Mouse (Mus musculus) granulocyte monocyte progenitor cell, adult 5-6 weeks (primary cell): Measurements from ENCODE around the gene Sytl3. TPM values are rescaled to one million over a fixed set of nuclear protein-coding genes. Genes with fewer than 3 reads are reported as not detected.
A peak's percentile ranks its signal among the peaks of the same experiment; 100 is the strongest.

Experiments used
- ATAC-seq: replicated peaks from 2 replicates; pipeline ENCODE4 v1.8.0; 2016; ENCODE audit warnings: mild to moderate bottlenecking, moderate TSS enrichment, inconsistent platforms; ENCODE audit not compliant: poor library complexity, severe bottlenecking
- total RNA-seq, 2 experiments: library from RNA; stranded (forward) in 1 of 2; stranded (reverse) in 1 of 2; fragments of 200-712, 200-1000 nt in 1 of 2; fragments of >200 nt in 1 of 2; fragmentation: Nextera tagmentation in 1 of 2; gene quantifications; 2 replicates each; pipeline ENCODE4 v1.2.3; 2014 to 2017

Gene Sytl3
- total RNA-seq, 2 experiments from 2014 or later: 0.21 TPM; not detected in 1

DNA sequence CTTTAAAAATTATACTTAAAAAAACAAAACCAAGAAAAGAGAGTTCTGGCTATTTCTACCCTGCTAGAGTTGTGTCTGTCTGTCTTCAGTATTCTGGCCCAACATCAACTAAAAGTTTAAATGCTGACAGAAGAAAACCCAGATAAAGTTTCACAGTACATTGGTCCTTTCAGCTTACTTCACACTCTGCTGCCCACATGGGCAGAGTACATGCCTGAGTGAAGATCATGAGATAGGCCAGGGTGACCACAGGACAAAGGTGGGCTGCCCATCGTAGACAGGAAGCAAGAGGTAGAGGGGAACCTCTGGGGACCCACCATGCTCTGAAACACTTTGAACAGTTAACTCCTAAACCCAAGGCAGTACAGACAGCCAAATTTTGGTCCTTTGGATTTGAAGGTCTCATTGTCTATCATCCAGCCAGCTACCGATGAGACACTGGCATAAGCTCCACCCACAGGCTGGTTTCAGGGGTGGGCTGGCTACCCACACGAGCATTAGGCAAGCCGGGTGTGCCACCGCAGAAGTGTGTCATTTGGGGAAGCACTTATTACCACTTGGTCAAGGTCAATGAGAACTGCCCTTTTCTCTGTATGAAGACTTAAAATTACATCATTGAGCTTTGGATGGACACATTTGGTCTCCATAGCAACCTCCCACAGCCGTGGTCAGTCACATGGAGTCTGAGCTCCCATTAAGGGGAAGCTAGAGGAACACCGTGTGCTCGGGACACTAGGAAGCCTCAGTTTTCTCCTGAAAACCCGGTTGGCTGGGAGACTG is 87.7 kb downstream of the Sytl3 start:
- peak; percentile 71 for ATAC-seq

DNA sequence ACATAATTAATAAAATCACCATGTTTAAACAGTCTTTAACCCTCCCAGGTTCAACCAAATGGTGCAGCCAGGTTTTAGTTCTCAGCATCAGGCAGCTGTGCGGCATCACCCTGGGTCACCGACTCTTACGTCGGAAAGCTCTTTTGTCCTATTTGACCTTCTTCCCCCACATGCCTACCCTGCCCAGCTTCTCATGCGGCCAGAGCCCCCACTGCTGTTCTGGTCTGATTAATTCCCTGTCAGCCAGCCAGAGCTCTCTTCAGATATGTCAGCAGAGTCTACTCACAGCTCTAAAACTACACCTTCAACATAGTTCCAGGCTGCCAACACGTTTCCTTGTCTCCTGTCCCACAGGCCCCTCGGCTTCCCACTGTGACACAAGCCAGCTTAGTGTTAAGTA is 88.6 kb downstream of the Sytl3 start:
- no peak for ATAC-seq

DNA sequence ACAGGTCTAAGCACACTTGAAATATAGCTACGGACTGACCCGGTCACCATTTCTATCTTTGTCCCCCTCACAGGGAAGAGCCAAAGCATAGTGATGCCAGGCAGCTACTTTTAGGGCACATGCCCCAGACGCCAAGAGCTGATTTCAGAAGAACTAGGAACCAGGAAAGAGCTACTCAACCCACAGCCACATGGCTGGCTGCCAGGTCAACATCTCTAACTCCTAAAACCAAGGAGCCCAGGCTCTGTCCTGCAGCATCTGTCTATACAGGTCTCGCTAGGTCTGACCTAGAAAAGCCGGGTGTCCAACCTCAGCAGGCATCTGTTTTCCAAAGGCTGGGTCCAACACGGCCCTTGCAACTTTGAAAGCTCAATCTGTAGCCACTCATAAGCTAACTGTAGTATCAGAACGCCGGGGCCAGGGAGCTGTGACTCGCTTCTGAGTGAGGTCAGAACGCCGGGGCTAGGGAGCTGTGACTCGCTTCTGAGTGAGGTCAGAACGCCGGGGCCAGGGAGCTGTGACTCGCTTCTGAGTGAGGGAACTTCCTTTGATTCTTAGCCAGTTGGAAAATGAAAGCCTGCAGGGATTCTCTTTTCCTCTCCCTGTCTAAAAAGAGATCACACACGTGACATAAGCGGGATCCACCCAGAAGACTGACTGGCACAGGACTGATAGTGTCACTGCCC is 90.0 kb downstream of the Sytl3 start:
- ATAC-seq: no peak

DNA sequence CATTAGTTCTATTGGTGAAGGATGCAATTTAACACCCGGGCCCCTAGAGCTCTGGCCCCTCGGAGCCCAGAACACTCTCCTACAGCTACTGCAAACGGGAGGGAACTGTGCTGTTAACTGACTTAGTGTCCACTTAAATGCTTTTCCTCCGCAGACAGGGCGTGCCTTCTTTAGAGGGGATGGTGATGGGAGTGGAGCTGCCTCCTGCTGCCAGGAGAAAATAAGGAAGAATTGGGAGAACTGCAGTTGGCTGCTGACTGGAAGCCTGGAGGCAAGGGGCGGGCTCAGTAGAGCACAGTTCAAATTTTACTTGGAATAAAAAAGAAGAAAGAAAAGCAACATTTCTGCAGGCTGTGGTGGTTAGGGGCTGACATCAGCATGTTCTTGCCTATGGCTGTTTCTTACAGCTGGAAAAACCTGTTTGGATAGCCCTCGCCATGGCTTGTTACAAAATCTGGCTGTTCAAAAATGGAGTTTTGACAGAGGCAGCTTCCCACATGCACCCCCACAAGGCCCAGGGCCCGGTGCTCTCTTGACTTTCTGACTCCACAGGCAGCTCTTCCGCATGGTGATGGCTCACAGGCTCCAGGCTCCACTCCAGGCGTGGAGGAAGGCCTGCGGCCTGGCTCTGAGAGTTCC is 92.4 kb downstream of the Sytl3 start:
- ATAC-seq: no peak

DNA sequence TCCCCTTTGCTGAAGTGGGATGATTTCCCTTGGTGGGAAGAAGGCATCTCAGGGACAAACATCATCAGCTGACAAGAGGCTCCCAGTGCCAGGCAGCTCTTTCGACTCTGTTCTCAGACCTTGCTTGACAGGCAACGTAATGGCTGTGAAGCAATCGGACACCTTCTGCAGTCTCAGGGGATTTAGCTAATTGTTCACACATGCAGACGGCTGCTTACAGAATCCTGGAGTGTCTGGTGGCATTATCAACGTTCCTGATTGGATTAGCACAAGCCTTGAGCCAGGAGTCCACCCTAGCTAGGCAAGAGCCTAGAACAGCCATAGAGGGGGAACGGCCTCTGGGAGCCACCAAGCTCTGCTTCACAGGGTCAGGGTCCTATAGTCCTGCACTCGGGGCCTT is 93.5 kb downstream of the Sytl3 start:
- ATAC-seq: no peak

DNA sequence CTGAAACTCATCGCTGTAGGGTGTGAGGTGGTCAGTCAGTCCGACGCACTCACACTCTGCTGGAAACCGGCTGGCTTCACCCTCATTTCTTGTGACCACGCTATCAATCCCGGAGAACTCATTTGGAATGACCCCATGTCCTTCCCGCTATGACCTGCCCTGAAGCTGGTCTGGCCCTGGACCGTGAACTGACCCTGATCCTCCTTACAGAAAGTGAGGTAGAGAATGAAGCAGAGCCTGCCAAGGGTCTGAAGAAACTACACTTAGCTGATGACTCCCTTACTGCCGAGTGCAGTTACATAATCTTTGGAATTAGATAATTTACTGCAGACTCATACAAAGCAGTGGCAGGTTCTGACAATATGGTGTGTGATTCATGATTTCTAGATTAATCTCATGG is 96.3 kb downstream of the Sytl3 start:
- no peak for ATAC-seq

DNA sequence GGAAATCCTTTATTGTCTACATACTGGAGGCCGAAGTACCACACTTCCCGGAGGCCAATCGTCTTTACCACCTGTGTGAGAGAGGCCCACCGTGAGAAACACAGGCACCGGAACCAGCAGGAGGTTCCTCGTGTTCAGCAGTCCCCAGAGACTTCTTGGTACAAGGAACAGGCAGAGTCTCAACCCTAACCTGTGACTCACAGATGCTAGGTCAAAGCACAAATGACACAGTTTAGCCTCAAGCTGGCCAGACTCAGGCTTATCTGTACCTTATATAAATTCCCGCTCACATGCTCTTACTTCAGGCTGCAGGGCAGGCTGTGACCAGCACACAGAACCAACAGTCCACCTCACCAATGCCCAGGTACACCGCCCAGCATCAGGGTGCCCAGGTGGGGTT is 97.0 kb downstream of the Sytl3 start:
- ATAC-seq: no peak

DNA sequence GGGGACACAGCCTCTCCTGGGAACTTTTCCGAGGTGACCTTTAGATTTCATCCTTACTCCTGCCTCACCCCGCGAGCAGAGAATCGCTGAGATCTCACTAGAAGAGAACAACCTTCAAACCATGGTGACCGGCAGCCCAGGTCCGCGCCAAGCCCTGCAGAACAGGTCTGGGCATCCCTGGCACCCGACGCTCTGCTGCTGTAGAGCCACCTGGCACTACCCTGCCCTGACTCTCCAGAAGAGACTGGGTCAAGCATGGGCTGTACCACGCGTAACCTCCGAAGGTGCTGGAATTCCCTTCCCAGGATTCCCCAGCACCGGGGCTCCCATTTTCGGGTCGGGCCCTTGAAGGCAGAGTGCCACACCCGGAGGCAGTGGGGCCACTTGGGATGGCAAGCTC is 99.0 kb downstream of the Sytl3 start:
- no peak for ATAC-seq

DNA sequence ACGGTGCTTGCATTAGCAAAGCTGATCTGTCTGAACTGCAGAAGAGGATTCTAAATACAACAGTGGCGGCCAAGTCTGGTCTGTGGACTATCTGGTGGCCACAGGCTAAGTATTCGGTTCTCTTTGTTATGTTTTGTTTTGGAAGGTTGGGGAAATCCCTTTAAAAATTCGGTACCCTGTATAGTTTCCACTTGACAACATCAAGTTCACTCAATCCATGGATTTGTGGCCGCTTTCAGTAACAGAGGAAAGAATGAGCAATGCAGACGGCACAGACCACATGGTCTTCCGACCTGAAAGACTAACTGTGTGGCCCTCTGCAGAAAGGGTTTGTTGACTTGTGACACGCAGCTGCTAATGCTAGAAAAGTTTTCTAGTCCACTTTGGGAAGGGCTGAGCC is 100.0 kb downstream of the Sytl3 start:
- ATAC-seq: no peak

DNA sequence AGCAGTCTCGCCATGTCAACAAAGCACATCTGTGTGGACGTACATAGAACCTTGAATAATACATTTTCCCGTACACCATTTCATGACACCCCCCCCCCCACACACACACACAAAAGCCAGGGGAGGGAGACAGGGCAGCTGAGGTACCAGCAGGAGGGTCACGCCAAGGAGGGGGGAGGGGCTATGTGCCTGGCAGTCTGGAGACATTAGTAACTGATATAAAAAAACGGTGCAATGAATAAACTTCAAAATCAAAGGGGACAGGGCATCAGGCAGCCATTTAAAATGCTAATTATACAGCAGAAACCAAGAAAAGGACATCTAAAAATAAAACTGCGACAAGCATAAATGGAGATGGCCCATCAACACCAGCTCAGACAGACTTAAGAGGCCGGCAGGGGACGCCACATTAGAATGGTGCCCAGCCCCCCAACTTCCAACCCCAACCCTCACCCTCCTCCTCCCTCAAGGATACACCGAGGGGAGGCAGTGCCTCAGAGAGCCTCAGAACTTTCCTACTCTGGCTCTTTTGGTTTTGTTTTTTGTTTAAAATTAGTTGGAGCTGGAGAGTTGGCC is 100.9 kb downstream of the Sytl3 start:
- ATAC-seq: no peak

DNA sequence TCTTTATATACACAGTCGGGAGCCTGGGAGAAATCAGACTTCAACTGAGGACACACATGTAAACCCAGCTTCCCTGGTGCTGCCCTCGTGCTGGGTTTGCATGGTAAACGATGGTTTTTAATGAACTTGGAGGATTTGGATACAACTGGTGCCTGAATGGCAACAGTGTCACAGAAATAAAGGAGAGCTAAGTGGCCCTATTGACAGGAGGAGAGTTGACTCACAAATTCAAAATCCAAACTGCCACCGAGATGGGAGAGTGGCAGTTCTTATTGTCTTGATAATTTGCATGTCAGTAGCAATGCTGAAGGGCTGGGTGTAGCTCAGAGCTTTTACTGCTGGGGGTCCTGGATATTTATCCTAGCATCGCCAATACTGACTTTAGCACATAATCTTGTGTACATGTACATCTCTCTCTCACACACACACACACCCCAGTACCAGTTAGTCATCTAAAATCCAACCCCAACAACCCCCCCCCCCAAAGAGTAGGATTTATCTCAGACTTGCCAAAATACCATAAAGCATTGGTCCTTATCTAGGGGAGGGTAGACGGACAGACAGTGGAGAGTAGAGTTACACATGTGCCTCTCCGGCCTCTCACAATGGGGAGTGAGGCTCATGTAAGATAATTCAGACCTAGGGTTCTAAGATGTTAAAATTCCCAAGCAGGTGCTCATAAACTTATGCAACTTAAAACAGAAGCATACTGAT is 104.8 kb downstream of the Sytl3 start:
- no peak for ATAC-seq

DNA sequence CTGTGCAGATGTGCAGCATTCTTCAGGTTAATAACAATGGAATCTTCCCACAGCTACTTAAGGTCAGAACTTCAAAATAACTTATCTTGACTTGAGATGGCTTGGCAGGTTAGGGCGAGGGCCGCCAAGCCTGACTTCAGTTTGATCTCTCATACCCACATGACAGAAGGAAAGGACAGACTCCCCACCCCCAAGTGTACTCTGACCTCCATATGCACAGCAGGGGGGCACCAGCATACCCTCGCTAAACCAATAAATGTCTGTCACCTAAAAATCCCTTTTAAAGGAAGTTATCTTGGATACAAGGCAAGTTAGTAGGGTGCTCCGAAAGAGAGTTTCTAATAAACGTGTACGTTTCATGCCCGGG is 105.3 kb downstream of the Sytl3 start:
- no peak for ATAC-seq

DNA sequence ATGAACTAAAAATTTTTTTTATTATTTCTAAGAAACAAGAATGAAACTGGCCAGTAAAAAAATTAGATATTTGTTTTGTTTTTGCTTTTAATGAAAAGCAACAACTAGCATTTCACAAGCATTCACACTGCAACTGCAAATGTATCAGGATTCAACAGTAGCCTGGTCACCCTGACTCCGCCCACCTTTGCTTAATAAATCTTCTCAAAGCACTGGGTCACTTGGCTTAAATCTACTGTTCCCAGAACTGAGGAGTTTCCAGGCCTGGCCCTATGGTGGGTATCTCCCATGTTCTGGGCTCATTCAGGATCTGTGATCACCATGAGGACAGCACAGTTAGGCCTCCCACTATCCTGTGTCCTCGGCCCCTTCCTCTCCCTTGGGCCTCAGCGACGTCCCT is 105.8 kb downstream of the Sytl3 start:
- ATAC-seq: no peak

DNA sequence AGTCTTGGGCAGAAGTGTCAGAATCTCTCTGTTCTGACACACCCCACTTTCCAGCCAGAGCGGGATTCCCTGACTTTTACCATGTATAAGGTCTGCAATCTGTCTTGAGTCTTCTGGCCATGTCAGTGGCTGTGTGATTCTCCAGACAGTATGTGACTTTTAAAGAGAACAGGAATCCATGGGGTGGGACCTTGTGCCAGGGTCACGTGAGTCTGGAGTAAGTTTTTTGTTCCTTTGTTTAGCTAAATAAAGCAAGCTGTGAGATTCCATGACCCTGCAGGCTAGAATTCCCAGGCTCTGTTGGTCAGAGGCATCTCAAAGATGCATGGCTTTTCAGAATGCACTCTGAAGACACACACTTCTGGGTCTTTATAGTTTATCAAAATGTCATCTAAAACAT is 107.0 kb downstream of the Sytl3 start:
- no peak for ATAC-seq

DNA sequence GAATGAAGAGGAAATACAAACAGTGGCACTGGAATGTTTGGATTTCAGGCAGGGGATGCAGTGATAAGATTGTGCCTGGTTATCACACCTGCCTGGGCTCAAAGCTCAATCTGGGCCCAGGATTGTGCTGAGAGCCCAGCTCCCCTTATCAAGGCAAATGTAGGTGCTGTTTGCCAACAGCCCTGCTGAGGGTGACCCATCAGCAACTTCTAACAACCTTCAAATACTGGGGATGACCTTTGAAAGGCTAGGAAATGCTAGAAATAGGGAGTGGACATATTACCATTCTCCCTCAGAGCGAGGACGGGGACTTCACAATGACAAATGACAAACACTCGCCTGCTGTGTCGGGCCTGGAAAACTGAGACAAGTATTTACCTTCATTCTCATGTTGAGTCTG is 107.9 kb downstream of the Sytl3 start:
- ATAC-seq: no peak

DNA sequence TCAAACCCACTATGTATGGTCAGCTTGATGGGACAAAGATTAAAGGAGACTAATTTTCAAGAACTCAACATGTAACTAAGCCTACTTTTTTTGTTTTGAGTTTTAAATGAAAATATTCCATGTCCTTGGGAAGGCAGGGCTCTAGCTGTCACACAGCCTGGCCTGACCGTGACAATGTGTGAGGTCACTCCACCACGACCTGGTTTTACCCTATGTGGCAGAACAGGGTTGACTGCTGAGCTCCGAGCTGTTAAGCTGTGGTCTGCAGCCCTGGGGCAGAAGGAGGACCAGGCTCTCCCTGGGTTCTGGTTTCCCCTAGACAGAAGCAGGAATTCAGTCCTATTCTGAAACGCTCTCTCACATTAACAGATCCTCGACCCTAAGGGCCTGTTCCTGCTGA is 108.9 kb downstream of the Sytl3 start:
- no peak for ATAC-seq

DNA sequence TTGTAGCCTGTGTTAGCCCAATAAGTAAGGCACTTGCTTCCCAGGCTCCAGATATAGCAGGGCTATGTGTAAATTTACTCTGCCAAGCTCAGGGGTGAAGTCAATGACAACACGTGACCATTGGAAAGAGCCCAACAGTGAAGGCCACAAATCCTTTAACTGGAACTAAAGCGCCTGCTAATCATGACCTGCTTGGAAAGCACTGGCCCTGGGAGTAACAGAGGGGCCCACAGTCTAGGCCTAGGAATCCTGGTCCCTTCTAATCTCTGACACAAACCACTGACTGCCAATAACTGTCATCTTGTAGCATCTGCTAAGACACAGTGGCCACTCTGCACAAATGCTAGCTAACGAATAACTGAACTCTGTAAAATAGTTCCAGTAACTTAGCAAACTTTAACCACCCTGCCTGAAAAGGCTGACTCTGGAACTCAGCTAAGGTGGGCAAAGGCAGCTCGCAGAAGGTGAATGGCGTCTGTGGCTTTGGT is 109.5 kb downstream of the Sytl3 start:
- ATAC-seq: no peak

DNA sequence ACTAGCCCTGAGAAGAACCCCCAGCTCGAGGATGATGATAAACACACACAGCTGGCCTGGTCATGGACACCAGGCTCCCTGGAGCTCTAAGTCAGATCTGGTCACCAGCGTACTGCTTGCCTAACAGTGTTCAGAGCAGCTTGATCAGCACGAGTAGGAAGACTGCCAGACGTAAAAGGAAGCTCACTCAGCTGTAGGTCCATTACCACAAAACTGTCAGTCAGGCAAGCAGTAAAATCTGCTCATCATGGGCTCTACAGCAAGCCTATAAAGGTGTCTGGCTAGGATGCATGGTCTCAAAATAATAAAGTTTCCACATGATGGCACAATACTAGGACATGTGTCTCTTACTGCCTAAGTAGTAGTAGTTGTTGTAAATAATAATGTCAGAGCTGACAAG is 110.7 kb downstream of the Sytl3 start:
- peak; percentile 41 for ATAC-seq

DNA sequence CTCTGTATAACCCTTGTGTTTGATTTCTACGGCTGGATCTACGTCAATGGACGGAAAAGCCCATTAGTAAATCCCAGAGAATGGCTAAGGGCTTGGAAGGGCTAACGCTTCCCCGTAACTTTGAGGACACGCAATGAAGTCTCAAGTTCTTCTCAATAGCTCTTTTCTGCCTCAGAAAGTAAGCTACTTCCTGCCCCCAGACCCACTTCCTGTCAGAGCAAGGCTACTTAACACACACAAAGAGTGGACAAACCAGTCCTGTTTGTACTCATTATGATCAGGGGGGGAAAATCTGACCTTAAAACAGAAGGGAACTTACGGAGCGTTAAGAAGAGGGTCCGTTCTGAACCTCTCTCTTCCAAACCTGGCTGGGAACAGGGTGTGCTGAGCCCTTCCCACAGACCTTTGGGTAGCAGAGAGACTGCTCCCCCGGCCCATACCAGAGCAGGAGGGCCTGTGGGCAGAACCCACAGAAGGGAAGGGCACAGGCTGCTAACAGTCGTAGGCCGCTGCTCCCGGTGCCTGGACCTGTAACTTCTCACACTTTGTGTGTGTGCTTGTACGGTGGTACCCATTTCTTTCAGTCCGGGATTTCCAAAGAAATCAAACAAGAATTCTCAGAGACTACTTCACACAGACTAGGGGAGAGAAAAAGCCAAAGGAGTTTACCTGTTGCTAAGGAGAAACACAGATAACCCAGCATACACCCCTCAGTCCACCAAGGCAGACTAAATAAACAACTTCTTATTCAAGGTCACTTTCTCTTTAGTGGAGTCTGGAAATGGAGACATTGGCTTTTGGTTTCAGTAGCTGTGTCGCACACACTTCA is 113.0 kb downstream of the Sytl3 start:
- 0 out of 2 replicates have a peak, but pooled peaks have one; percentile 15 for ATAC-seq

DNA sequence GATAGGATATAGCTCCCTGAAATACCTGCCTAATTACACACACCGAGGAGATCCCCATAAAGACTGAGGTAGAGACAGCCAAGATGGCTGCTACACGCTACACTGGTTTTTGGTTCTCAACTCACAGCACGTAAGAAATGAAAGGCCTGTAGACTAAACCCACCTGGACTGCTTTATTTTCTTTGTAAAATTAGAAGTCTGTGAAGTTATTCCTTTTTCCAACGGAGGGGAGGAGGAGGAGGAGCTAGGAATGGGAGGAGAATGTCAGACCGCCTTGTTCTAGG is 113.5 kb downstream of the Sytl3 start:
- ATAC-seq: no peak
